24 mouse cellular contexts compared by ENCODE assay signal in genomic region chr4:95270389-95270788, GRCm38 (mm10).
DNase-seq lines count a peak whose midpoint lies in the region; ATAC-seq and TF ChIP-seq lines count a peak whose summit lies in the region.
"Had no signal": no experiment of that assay in that cellular context is flagged by ENCODE, and none has a peak within 500 bp of the region (broad histone marks: within the 10 kb centered on the region; RNA-seq: fewer than 3 reads in every experiment).

No protein-coding gene starts in this region.

- TF ChIP-seq CTCF in stomach, postnatal 0 days (IDR thresholded peaks at IDR 0.05; ENCODE audit: low read depth), result no peak

- no peak overlapping the region for H3K4me3 ChIP-seq in midbrain, embryonic 13.5 days (replicated peaks)
- no peak overlapping the region for H3K4me3 ChIP-seq in stomach, postnatal 0 days (ENCODE audit: low read depth, low read length)
- H3K4me3 ChIP-seq: erythroblast, embryonic 14.5 days; hindbrain, embryonic 15.5 days; kidney, embryonic 15.5 days; liver, embryonic 12.5 days; midbrain, embryonic 15.5 days; myocyte; neural tube, embryonic 12.5 days had no signal

- no peaks in the 10 kb centered on the region for H3K9me3 ChIP-seq in midbrain, embryonic 13.5 days
- H3K9me3 ChIP-seq in stomach, postnatal 0 days (ENCODE audit: control insufficient read depth, low read length), result no peaks in the 10 kb centered on the region
- H3K9me3 ChIP-seq: hindbrain, embryonic 15.5 days; kidney, embryonic 15.5 days; liver, embryonic 12.5 days; midbrain, embryonic 15.5 days; neural tube, embryonic 12.5 days had no signal

- H3K4me1 ChIP-seq in midbrain, embryonic 13.5 days (replicated peaks), result no peaks in the 10 kb centered on the region
- H3K4me1 ChIP-seq in stomach, postnatal 0 days (replicated peaks; ENCODE audit: control insufficient read depth, insufficient read depth), result no peaks in the 10 kb centered on the region
- H3K4me1 ChIP-seq: hindbrain, embryonic 15.5 days; liver, embryonic 12.5 days; midbrain, embryonic 15.5 days; neural tube, embryonic 12.5 days had no signal

- WGBS in midbrain, embryonic 13.5 days, result 93% methylated on average over 1 of the region's 1 CpGs
- 42% methylated on average over 1 of the region's 1 CpGs for WGBS in stomach, postnatal 0 days

- ATAC-seq in CD4-positive, CD25-positive, alpha-beta regulatory T cell, adult 4 months, result peak; percentile 70
- ATAC-seq in hematopoietic stem cell, adult 5-6 weeks (replicated peaks in 1 of 2; ENCODE audit: insufficient read depth in 1 of 2, low FRiP score in 2 of 2, low TSS enrichment in 1 of 2, low read depth in 1 of 2, poor library complexity in 2 of 2, severe bottlenecking in 2 of 2), result peak; percentile 50 to 62; a peak in 3 of 4 replicates
- ATAC-seq in megakaryocyte progenitor cell, adult 5-6 weeks (replicated peaks; ENCODE audit: poor library complexity), result peak; percentile 73
- no peak for ATAC-seq in midbrain, embryonic 13.5 days
- no peak for ATAC-seq in stomach, postnatal 0 days (ENCODE audit: low FRiP score, low TSS enrichment)
- ATAC-seq: forebrain, postnatal 0 days; intestine, postnatal 0 days; liver, embryonic 12.5 days; liver, postnatal 0 days; midbrain, embryonic 15.5 days had no signal

- no peak overlapping the region for H3K4me2 ChIP-seq in midbrain, embryonic 13.5 days (replicated peaks)
- no peak overlapping the region for H3K4me2 ChIP-seq in stomach, postnatal 0 days (replicated peaks; ENCODE audit: low read depth)
- H3K4me2 ChIP-seq: hindbrain, embryonic 15.5 days; kidney, embryonic 15.5 days; liver, embryonic 12.5 days; midbrain, embryonic 15.5 days; neural tube, embryonic 12.5 days had no signal

- H3K27me3 ChIP-seq in midbrain, embryonic 13.5 days, result no peaks in the 10 kb centered on the region
- no peaks in the 10 kb centered on the region for H3K27me3 ChIP-seq in stomach, postnatal 0 days (ENCODE audit: control insufficient read depth, insufficient read depth, low read length)
- H3K27me3 ChIP-seq: hindbrain, embryonic 15.5 days; kidney, embryonic 15.5 days; liver, embryonic 12.5 days; midbrain, embryonic 15.5 days; neural tube, embryonic 12.5 days had no signal

- no peak for TF ChIP-seq EP300 in stomach, postnatal 0 days (optimal IDR thresholded peaks at IDR 0.05)

- no peaks in the 10 kb centered on the region for H3K36me3 ChIP-seq in midbrain, embryonic 13.5 days
- no peaks in the 10 kb centered on the region for H3K36me3 ChIP-seq in stomach, postnatal 0 days (ENCODE audit: control insufficient read depth, insufficient read depth, low read length)
- H3K36me3 ChIP-seq: hindbrain, embryonic 15.5 days; kidney, embryonic 15.5 days; liver, embryonic 12.5 days; midbrain, embryonic 15.5 days; neural tube, embryonic 12.5 days had no signal

- H3K27ac ChIP-seq in midbrain, embryonic 13.5 days, result no peak overlapping the region
- H3K27ac ChIP-seq in stomach, postnatal 0 days (replicated peaks), result no peak overlapping the region
- H3K27ac ChIP-seq: hindbrain, embryonic 15.5 days; kidney, embryonic 15.5 days; liver, embryonic 12.5 days; midbrain, embryonic 15.5 days; neural tube, embryonic 12.5 days had no signal

- DNase-seq in MEL-GATA-1-ER (ENCODE audit: extremely low read depth, low read depth), result peak; percentile 11
- DNase-seq in c-Kit-positive CD71-positive TER-119-positive erythroid progenitor cells, embryonic 14.5 days (ENCODE audit: low spot score), result no peak
- DNase-seq in stomach, postnatal 0 days (ENCODE audit: low spot score), result no peak
- DNase-seq: adrenal gland, postnatal 10 days; cerebellum, adult 11-12 months; cerebellum, adult 9-11 months; forebrain, postnatal 0 days; kidney, postnatal 25 days; left cerebral cortex, postnatal 4 days; liver, postnatal 0 days; lung, postnatal 36 days; thymus, postnatal 4 days had no signal

- no peak overlapping the region for H3K9ac ChIP-seq in midbrain, embryonic 13.5 days (replicated peaks)
- no peak overlapping the region for H3K9ac ChIP-seq in stomach, postnatal 0 days (ENCODE audit: low read length)
- H3K9ac ChIP-seq: forebrain, postnatal 0 days; hindbrain, embryonic 15.5 days; kidney, embryonic 15.5 days; liver, embryonic 12.5 days; liver, postnatal 0 days; midbrain, embryonic 15.5 days; neural tube, embryonic 12.5 days had no signal

Comparison
In these comparisons a context has a peak if more than half of its experiments do, and no peak if none do; other contexts are left out.
1. ATAC-seq: peak in CD4-positive, CD25-positive, alpha-beta regulatory T cell, adult 4 months (single experiment), hematopoietic stem cell, adult 5-6 weeks (2 of 2) and megakaryocyte progenitor cell, adult 5-6 weeks (single experiment); none in midbrain, embryonic 13.5 days (single experiment) and stomach, postnatal 0 days (single experiment).